Mouse (Mus musculus): ENCODE measurements at regions not wholly inside any gene's neighbourhood (a gene's known extent, or its start where the extent isn't known, plus 50 kb on each side); places are given as distances from the start of the nearest gene placed in this dataset.
A peak's percentile ranks its signal among the peaks of the same experiment; 100 is the strongest.

GRCm38 (mm10) chr2:61453490-61454281 is 124.7 kb upstream of the Tank start:
- peak; percentile 40 for DNase-seq

- DNase-seq, result no peak
These were observed 125.8 kb upstream of the Tank start for GRCm38 (mm10) chr2:61452581-61452980.

- no peak for DNase-seq
These were observed 127.7 kb upstream of the Tank start for GRCm38 (mm10) chr2:61450731-61451130.

- no peak for DNase-seq
These were observed 141.8 kb upstream of the Tank start for GRCm38 (mm10) chr2:61436591-61436990.

GRCm38 (mm10) chr2:61407881-61408280 is 170.5 kb upstream of the Tank start:
- DNase-seq, result no peak

GRCm38 (mm10) chr2:61406104-61406751 is 172.2 kb upstream of the Tank start:
- no peak for DNase-seq

GRCm38 (mm10) chr2:61405261-61405660 is 173.1 kb upstream of the Tank start:
- no peak for DNase-seq

GRCm38 (mm10) chr2:61402588-61403487 is 175.5 kb upstream of the Tank start:
- no peak for DNase-seq

GRCm38 (mm10) chr2:61401636-61402587 is 176.5 kb upstream of the Tank start:
- peak; percentile 57 for DNase-seq

GRCm38 (mm10) chr2:61398633-61399032 is 179.8 kb upstream of the Tank start:
- DNase-seq, result no peak

- DNase-seq, result no peak
These were observed 188.8 kb upstream of the Tank start for GRCm38 (mm10) chr2:61389622-61390021.

- DNase-seq, result no peak
These were observed 189.2 kb upstream of the Tank start for GRCm38 (mm10) chr2:61389207-61389606.

- DNase-seq, result no peak
These were observed 190.8 kb upstream of the Tank start for GRCm38 (mm10) chr2:61387561-61387960.

GRCm38 (mm10) chr2:61386966-61387365 is 191.4 kb upstream of the Tank start:
- no peak for DNase-seq

- DNase-seq, result no peak
These were observed 193.9 kb upstream of the Tank start for GRCm38 (mm10) chr2:61384467-61384866.

GRCm38 (mm10) chr2:61383744-61384295 is 194.6 kb upstream of the Tank start:
- DNase-seq, result no peak

- no peak for DNase-seq
These were observed 199.3 kb upstream of the Tank start for GRCm38 (mm10) chr2:61379076-61379475.

- DNase-seq, result no peak
These were observed 200.1 kb upstream of the Tank start for GRCm38 (mm10) chr2:61378297-61378696.

- DNase-seq, result no peak
These were observed 200.6 kb upstream of the Tank start for GRCm38 (mm10) chr2:61377756-61378155.

GRCm38 (mm10) chr2:61362606-61363005 is 215.8 kb upstream of the Tank start:
- peak; percentile 42 for DNase-seq

GRCm38 (mm10) chr2:61361394-61361793 is 217.0 kb upstream of the Tank start:
- DNase-seq, result no peak

- peak; percentile 24 for DNase-seq
These were observed 224.3 kb upstream of the Tank start for GRCm38 (mm10) chr2:61354104-61354503.

Data from kidney, adult 11 months (tissue).